ENCODE assay signal across 16 mouse cellular contexts in genomic region chrX:94459346-94459745, GRCm38 (mm10).
DNase-seq lines count a peak whose midpoint lies in the region; ATAC-seq and TF ChIP-seq lines count a peak whose summit lies in the region.
"Had no signal": no experiment of that assay in that cellular context is flagged by ENCODE, and none has a peak within 500 bp of the region (broad histone marks: within the 10 kb centered on the region; RNA-seq: fewer than 3 reads in every experiment).

No protein-coding gene starts in this region.

- 68% methylated on average over 4 of the region's 4 CpGs for WGBS in hindbrain, embryonic 15.5 days
- 73% methylated on average over 4 of the region's 4 CpGs for WGBS in hindbrain, embryonic 14.5 days

- H3K4me2 ChIP-seq in hindbrain, embryonic 15.5 days: no peak overlapping the region
- H3K4me2 ChIP-seq in hindbrain, embryonic 14.5 days (replicated peaks): no peak overlapping the region
- H3K4me2 ChIP-seq: embryonic facial prominence, embryonic 12.5 days; forebrain, embryonic 15.5 days; limb, embryonic 13.5 days had no signal

- no peak overlapping the region for H3K4me3 ChIP-seq in hindbrain, embryonic 15.5 days
- H3K4me3 ChIP-seq in hindbrain, embryonic 14.5 days (replicated peaks; ENCODE audit: low read length): no peak overlapping the region
- no peak overlapping the region for H3K4me3 ChIP-seq in left cerebral cortex, adult 2 months
- H3K4me3 ChIP-seq: embryonic facial prominence, embryonic 12.5 days; forebrain, embryonic 15.5 days; limb, embryonic 13.5 days had no signal

- H3K27me3 ChIP-seq in hindbrain, embryonic 15.5 days: no peaks in the 10 kb centered on the region
- peaks cover 19% of the 10 kb centered on the region for H3K27me3 ChIP-seq in hindbrain, embryonic 14.5 days (ENCODE audit: control insufficient read depth, insufficient read depth, low read length)
- H3K27me3 ChIP-seq: CH12.LX had no signal

- intact Hi-C loops in left cerebral cortex, postnatal 10 days (cut with DNase I): no loop called here
- intact Hi-C loops in left cerebral cortex, adult 2 months (cut with DNase I): no loop called here

- no peaks in the 10 kb centered on the region for H3K4me1 ChIP-seq in hindbrain, embryonic 15.5 days (replicated peaks)
- H3K4me1 ChIP-seq in hindbrain, embryonic 14.5 days (replicated peaks; ENCODE audit: control insufficient read depth, insufficient read depth, low read length): no peaks in the 10 kb centered on the region
- H3K4me1 ChIP-seq: embryonic facial prominence, embryonic 12.5 days; forebrain, embryonic 15.5 days; limb, embryonic 13.5 days had no signal

- TF ChIP-seq CTCF in left cerebral cortex, adult 2 months (IDR thresholded peaks at IDR 0.05): no peak

- ATAC-seq in hindbrain, embryonic 15.5 days (ENCODE audit: low FRiP score, low read depth): peak; percentile 46
- no peak for ATAC-seq in hindbrain, embryonic 14.5 days (ENCODE audit: low FRiP score)
- ATAC-seq: forebrain, embryonic 15.5 days; intestine, postnatal 0 days had no signal

- H3K27ac ChIP-seq in hindbrain, embryonic 15.5 days (replicated peaks): no peak overlapping the region
- no peak overlapping the region for H3K27ac ChIP-seq in hindbrain, embryonic 14.5 days
- H3K27ac ChIP-seq in left cerebral cortex, adult 2 months: no peak overlapping the region
- H3K27ac ChIP-seq: embryonic facial prominence, embryonic 12.5 days; forebrain, embryonic 15.5 days; limb, embryonic 13.5 days; macrophage had no signal

- no peaks in the 10 kb centered on the region for H3K9me3 ChIP-seq in hindbrain, embryonic 15.5 days
- H3K9me3 ChIP-seq in hindbrain, embryonic 14.5 days (ENCODE audit: control insufficient read depth, low read length): no peaks in the 10 kb centered on the region
- H3K9me3 ChIP-seq: embryonic facial prominence, embryonic 12.5 days; forebrain, embryonic 15.5 days; limb, embryonic 13.5 days had no signal

- H3K9ac ChIP-seq in hindbrain, embryonic 15.5 days: no peak overlapping the region
- no peak overlapping the region for H3K9ac ChIP-seq in hindbrain, embryonic 14.5 days
- H3K9ac ChIP-seq: embryonic facial prominence, embryonic 12.5 days; forebrain, embryonic 15.5 days; limb, embryonic 13.5 days had no signal

- no peaks in the 10 kb centered on the region for H3K36me3 ChIP-seq in hindbrain, embryonic 15.5 days
- H3K36me3 ChIP-seq in hindbrain, embryonic 14.5 days (replicated peaks; ENCODE audit: control insufficient read depth, insufficient read depth): no peaks in the 10 kb centered on the region
- H3K36me3 ChIP-seq: embryonic facial prominence, embryonic 12.5 days; forebrain, embryonic 15.5 days; limb, embryonic 13.5 days had no signal

- DNase-seq in hindbrain, embryonic 14.5 days (ENCODE audit: low spot score): no peak
- DNase-seq in left cerebral cortex, postnatal 10 days (ENCODE audit: extremely low spot score in 1 of 2, low spot score in 2 of 2): peak; percentile 11 to 22
- DNase-seq in left cerebral cortex, adult 2 months (ENCODE audit: extremely low spot score in 1 of 2, low spot score in 2 of 2): no peak
- peak; percentile 6 for DNase-seq in NIH3T3 (ENCODE audit: low read depth)
- peak; percentile 1 for DNase-seq in gastrocnemius, adult 18-20 months (ENCODE audit: low spot score)
- DNase-seq in ovary, postnatal 36 days (ENCODE audit: low spot score): no peak
- no peak for DNase-seq in ovary, postnatal 10 days (ENCODE audit: low spot score)
- DNase-seq: adrenal gland, postnatal 36 days; cerebellum, adult 9-10 months had no signal

Comparison
In these comparisons a context has a peak if more than half of its experiments do, and no peak if none do; other contexts are left out.
1. DNase-seq: peak in left cerebral cortex, postnatal 10 days (2 of 2), NIH3T3 (single experiment) and gastrocnemius, adult 18-20 months (single experiment); none in hindbrain, embryonic 14.5 days (single experiment), left cerebral cortex, adult 2 months (0 of 2), ovary, postnatal 36 days (single experiment) and ovary, postnatal 10 days (single experiment).